Mouse (Mus musculus): ENCODE measurements around the gene Phf23.

Phf23 gene

DNA sequence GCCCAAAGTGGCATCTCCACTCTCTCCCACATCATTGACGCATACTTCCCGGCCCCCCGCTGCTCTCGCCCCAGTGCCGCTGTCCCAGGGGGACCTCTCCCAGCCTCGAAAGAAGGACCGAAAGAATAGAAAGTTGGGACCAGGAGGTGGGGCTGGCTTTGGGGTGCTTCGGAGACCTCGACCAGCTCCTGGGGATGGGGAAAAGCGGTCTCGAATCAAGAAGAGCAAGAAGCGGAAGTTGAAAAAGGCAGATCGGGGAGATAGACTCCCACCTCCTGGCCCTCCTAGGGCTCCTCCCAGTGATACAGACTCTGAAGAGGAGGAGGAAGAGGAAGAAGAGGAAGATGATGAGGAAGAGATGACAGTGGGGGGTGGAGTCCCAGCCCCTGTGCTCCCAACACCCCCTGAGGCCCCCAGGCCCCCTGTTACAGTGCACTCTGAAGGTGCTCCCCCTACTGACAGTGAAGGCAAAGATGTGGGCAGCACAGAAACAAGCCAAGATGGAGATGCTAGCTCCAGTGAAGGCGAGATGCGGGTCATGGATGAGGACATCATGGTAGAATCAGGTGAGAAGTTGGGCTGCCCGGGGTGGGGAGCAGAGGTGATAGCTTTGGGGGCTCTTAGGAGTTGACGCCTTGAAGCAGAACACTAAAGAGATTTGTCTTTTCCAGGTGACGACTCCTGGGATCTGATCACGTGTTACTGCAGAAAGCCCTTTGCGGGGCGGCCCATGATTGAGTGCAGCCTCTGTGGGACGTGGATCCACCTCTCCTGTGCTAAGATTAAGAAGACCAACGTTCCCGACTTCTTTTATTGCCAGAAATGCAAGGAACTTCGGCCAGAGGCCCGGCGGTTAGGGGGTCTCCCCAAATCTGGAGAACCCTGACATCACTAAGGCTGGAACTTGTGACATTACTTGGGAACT, 3.3 kb downstream of the Phf23 start:
- in situ Hi-C loops (cut with MboI, MseI): loop anchor here in 1 of 2 experiments (10.0 kb wide), 2 partner anchors 584 to 656 kb away; partner anchors contain the start of genes Eno3, Kdm6b and Pfn1

DNA sequence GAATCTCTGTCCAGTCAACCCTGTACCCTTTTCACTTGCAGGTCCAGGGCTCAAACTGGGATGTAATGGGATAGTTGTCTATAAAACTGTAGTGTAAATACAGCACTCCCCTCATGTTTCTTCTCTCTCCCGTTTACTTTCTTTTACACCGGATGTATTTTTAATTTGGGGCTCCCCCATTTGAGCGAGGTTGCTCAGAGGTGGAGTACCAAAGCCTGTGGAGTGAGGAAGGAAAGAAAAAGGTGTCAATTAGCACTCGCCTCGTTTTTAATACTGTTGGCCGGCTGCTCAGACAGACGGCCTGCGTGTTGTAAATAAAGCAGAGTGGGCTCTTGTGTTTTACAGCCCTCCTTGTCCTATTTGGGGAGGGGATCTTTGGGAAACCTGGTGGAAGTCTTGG, 4.1 kb downstream of the Phf23 start:
- in situ Hi-C loops (cut with MboI, MseI): loop anchor here in 1 of 2 experiments (10.0 kb wide), 2 partner anchors 585 to 655 kb away; partner anchors contain the start of genes Eno3, Kdm6b and Pfn1

DNA sequence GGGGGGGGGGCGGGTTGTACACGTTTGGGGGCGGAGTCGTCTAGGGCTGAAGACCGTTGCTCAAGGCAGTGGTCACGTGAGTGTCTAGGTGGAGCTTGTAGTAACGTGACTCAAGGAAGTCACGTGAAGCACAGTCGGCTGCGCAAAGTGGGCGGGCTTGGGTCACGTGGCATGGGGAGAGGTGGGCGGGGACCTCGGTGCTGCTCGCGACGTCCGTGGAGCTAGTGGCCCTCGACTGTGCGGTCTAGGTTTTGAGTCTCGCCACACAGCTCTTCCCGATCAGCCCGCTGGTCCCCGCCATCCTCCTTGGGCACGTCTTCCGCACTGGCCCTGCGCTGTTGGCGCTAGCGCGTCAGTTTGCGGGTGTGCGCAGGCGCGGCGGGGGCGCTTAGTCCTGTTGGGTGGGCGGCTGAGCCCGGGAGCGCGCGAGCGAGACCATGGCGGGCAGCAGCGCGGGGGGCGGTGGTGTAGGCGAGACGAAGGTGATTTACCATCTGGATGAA, 4.9 kb downstream of the Phf23 start, which contains the start of gene Dvl2:
Dvl2 (plus strand) TSS at position 200 of the 503 bp plus-strand sequence.
- in situ Hi-C loops (cut with MboI, MseI): no loop called here

DNA sequence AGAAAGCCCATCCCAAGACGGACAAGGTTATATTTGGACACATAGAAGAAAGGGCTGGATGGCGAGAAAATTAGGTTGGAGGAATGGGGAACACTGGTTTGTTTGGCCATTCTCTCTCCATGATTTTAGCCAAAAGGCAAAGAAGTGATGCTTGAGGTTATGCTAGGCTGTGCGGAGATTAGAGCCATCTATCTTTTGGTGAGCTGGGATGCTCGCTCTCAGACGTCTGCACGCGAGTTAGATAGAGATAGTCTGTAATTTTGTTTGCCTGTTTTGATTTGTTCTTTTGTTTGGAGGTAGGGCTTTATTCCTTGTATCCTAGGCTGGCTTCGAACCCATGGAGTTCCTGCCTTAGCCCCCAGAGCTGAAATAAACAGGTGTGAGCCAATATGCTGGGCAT, 5.6 kb downstream of the Phf23 start:
- in situ Hi-C loops (cut with MboI, MseI): no loop called here

DNA sequence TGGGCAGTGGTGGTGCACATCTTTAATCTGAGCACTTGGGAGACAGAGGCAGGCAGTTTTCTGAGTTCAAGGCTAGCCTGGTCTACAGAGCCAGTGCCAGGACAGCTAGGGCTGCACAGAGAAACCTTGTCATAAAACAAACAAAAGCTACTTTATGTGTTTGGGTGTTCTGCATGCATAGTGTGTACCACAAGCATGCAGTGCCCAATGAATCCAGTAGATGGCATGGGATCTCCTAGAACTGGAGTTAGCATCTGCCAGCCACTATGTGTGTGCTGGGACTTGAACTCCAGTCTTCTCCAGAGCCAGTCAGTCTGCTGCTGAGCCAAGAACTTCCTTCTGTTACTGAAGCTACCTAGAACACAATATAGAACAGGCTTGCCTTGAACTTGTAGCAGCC, 6.3 kb downstream of the Phf23 start:
- in situ Hi-C loops (cut with MboI, MseI): no loop called here

DNA sequence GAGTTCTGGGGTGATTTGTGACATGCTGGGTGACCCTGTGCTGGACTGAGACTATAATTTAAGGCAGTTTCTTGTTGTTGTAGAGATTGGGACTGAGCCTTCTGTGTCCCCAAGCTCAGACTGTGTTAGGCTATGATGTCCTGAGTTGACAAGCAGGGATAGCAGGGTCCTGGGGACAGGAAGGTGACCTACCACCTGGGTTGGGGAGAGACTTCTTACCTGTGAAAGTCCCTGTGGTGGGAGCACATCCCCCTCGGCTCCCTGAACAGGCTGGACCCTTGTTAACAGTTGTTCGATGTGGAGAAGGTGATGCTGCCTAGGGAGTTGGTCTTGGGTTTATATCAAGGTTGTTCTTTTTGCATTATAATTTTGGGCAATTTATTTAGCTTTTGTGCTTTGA, 6.9 kb downstream of the Phf23 start:
- in situ Hi-C loops (cut with MboI, MseI): no loop called here

DNA sequence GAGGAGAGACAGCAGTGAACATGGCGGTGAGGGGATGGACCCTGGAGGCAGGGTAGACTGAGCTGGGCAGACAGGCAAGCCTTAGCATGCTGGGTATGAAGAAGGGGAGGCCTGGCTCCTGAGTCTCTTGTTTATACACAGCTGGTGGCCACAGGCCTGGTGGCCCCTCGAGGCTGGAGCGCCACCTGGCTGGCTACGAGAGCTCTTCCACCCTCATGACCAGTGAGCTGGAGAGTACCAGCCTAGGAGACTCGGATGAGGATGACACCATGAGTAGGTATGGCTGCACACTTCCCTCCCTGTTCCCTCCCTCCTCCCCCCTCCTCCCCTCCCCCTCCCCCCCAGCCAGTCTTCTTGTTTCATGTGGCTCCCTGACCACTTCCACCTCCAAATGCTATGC, 9.9 kb downstream of the Phf23 start:
- in situ Hi-C loops (cut with MboI, MseI): no loop called here

DNA sequence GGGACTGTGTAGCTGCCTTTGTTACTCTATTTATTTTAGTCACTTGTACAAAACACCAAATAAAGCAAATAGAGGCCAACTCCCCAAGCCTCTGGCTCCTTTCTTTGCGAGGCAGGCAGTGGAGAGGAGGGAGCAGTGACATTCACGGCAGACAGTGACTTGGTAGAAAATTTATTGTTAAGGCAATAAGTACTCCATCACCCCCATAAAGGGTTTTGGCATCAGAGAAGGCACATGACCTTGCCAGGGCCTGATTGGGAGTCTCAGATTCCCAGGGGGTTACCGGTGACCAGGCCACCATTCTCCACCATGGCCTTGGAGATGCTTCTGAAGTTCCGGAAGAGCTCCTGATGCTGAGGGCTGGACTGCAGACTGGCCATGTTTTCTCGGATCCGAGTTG, 14.5 kb downstream of the Phf23 start:
- in situ Hi-C loops (cut with MboI, MseI): loop anchor here in 1 of 2 experiments (10.0 kb wide), 1 partner anchor 905 kb away; no protein-coding TSS in a partner anchor

DNA sequence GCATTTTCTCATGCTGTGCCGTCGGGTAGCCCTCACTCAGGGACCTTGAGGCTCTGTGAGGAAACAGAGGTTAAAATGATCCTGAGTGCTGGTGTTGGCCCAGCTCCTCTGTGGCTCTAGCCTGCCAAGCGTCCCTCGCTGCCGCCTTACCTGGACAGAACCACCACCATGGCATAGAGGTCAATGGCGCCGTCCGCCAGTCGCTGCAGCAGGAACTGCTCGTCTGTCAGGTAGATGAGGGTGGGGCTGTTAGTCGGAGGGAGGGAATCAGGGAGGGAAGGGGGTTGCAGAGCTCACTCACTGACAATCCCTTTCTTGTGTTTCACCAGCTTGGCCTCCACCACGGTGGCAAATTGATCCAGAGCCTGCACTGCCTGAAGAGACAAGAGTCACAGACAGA, 15.0 kb downstream of the Phf23 start:
- in situ Hi-C loops (cut with MboI, MseI): loop anchor here in 1 of 2 experiments (10.0 kb wide), 1 partner anchor 906 kb away; no protein-coding TSS in a partner anchor

DNA sequence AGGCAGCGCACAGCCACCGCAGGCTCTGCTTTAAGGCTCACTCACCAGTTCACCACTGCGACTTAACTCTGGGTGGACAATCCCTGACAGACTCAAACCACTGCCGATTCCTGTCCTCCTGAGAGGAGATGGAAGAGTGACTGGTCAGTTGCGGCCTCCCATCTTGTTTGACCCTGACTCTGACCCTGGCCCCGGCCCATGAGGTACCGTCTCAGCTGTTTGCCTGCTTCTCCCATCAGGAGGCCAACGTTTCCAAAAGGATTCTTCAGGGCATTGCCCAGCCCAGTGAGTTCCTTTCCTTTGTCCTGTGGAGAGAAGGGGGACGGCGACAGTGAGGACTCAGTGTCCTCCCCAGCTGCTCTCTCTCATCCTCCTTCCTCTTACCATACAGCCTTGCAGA, 15.4 kb downstream of the Phf23 start:
- in situ Hi-C loops (cut with MboI, MseI): loop anchor here in 1 of 2 experiments (10.0 kb wide), 1 partner anchor 906 kb away; no protein-coding TSS in a partner anchor

DNA sequence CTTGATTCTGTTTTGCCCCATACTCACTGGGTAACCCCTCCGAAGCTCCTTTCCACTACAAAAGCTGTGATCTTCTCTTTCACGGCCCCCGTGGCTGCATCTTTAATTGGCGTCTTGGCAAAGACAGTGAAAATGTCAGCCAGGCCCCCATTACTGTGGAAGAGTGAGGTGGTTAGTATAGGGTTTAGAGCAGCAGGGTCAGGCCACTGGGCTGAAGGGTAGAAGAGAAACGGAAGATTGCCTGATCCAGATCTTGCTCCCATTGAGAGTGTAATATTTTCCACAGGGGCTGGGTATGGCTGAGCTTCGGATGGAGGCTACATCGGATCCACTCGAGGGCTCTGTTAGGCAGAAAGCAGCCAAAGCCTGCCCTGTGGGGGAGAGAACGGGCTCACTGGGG, 17.4 kb downstream of the Phf23 start:
- in situ Hi-C loops (cut with MboI, MseI): loop anchor here in 1 of 2 experiments (10.0 kb wide), 1 partner anchor 908 kb away; no protein-coding TSS in a partner anchor

DNA sequence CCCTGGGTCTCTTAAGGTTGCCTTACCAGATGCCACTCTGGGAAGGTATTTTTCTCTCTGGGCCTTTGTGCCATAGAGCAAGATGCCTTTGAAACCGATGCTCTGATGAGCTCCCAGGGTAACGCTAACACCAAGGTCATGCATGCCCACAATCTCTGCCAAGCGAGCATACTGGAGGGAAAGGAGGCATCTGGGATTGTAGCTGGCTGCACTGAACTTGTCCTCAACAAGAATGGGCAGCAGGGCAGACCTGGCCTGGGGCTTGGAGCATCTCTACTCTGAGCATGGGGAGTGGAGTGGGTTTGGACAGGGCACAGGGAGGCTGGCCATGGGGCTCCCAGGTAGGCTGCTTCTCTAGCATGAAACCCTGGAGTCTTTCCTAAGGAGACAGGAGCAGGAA, 17.8 kb downstream of the Phf23 start:
- in situ Hi-C loops (cut with MboI, MseI): loop anchor here in 1 of 2 experiments (10.0 kb wide), 1 partner anchor 909 kb away; no protein-coding TSS in a partner anchor

DNA sequence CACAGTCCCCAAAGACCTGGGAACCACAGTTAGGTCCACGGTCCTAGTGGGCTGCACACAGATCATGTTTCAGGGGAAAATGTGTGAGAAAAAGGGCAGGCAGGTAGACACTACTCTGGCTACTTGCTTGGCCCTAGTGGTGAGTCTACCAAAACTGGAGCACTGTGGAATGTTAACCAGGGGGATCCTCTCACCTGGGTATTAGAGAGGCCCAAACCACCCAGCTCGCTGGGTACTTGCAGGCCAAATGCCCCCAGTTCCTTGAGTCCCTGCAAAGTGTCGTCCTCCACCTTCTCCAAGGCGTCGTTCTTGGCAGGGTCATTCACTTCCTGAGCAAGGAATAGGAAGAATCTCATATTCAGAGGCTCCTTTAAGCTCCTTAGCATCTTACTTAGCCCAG, 18.5 kb downstream of the Phf23 start:
- in situ Hi-C loops (cut with MboI, MseI): loop anchor here in 1 of 2 experiments (10.0 kb wide), 1 partner anchor 909 kb away; no protein-coding TSS in a partner anchor

DNA sequence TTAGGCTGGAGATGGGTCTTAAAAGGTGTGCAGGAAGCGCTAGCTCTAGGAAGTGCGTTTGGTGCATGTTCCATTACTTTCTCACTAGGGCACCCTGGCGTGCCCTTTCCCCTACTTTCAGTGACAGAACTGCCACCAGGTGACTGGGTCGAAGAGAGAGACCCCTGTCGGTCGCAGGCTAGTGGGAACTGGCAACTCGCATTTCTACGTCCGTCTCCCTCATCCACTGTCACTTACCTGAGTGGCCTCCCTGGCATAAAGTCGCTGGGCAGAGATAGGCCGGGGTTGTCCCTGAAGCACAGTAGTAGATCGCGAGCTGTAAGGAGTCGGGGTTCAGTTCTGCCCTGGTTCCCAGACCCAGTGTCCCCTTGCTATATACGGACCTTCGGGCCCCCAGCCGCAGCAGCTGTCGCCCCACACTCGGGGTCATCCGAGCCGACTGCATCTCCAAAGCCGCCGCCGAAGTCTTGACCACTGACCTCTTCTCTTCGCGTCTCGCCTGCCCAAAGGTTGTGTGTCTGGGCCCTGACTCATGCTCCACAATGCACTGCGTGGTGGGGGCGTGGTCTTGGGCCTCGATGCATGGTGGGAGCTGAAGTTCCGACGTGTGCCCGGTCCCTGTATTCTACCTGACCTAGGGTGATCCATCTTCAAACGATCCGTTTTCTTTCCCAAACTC, 19.4 kb downstream of the Phf23 start, which contains the start of gene Acadvl:
Acadvl (minus strand) TSS at position 532 of the 679 bp plus-strand sequence.
- in situ Hi-C loops (cut with MboI, MseI): loop anchor here in 1 of 2 experiments (10.0 kb wide), 1 partner anchor 910 kb away; no protein-coding TSS in a partner anchor

DNA sequence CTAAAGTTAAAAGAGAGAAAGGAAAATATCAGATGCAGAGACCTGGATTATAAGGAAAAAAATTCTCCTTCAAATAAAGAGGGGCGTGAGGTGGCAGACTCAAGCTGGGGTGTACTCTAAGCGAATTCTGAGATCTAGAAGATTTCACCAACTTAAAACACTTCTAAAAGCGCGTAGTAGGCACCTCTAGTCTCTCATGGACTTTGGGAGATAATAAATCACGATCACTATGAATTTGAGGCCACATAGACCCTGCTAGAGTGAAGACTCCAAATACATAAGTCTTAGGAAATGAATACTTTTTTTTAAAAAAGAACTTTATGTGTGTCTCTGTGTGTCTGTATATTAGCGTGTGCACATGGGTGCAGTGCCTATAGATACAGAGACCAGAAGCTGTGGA, 20.1 kb downstream of the Phf23 start:
- in situ Hi-C loops (cut with MboI, MseI): loop anchor here in 1 of 2 experiments (10.0 kb wide), 1 partner anchor 911 kb away; no protein-coding TSS in a partner anchor

DNA sequence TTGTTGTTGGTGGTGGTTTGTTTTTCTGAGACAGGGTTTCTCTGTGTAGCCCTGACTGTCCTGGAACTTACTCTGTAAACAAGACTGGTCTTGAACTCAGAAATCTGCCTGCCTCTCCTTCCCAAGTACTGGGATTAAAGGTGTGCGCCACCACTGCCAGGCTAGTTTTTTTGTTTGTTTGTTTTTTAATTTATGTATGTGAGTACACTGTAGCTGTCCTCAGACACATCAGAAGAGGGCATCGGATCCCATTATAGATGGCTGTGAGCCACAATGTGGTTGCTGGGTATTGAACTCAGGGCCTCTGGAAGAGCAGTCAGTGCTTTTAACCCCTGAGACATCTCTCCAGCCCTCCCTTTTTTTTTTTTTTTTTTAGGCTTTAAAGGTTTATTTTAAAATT, 20.6 kb downstream of the Phf23 start:
- in situ Hi-C loops (cut with MboI, MseI): loop anchor here in 1 of 2 experiments (10.0 kb wide), 1 partner anchor 911 kb away; no protein-coding TSS in a partner anchor

DNA sequence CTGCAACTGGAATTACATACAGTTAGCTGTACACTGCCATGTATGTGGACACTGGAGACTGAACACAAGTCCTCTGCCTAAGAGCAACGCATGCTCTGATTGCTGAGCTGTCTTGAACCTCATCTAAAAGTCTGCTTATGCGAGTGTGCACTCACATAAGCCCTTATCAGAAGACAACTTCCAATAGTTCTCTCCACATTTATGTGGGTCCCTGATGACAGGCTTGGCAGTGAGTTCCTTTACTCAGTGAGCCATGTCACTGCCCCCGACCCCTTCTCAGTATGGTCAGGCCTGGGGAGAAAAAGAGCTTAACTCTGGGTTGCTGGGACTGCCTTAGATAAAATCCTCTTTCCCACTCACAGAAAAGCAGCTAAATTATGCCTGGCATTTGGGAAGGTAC, 21.1 kb downstream of the Phf23 start, which contains the start of gene Dlg4:
Dlg4 (plus strand) TSS at position 274 of the 400 bp plus-strand sequence.
- in situ Hi-C loops (cut with MboI, MseI): loop anchor here in 1 of 2 experiments (10.0 kb wide), 1 partner anchor 912 kb away; no protein-coding TSS in a partner anchor

DNA sequence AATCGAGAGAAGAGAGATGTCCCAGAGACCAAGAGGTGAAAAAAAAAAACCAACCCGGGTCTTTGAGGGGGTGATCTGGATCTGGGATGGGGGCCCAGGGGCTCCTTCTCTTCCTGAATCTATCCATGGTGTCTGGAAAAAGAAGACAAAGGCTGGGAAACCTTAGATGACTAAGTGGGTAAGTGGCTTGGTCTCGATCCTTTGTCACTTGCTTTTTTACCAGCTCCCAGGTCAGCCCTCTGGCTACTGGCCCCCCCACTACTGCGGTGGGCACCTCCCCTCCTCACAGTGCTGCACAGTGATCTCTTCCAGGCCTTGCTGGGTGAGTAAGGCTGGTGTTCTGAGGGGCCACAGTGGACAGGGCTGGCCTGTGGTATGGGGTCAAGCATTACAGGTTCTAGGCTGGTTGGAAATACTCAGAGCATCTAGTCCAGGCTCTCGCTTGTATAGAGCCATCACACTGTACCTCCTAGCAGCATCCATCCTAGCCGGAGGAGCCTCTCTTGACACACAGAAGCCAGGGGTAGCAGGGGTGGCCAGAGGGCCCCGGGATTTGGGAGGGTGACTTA, 21.7 kb downstream of the Phf23 start:
- in situ Hi-C loops (cut with MboI, MseI): loop anchor here in 1 of 2 experiments (10.0 kb wide), 1 partner anchor 912 kb away; no protein-coding TSS in a partner anchor

DNA sequence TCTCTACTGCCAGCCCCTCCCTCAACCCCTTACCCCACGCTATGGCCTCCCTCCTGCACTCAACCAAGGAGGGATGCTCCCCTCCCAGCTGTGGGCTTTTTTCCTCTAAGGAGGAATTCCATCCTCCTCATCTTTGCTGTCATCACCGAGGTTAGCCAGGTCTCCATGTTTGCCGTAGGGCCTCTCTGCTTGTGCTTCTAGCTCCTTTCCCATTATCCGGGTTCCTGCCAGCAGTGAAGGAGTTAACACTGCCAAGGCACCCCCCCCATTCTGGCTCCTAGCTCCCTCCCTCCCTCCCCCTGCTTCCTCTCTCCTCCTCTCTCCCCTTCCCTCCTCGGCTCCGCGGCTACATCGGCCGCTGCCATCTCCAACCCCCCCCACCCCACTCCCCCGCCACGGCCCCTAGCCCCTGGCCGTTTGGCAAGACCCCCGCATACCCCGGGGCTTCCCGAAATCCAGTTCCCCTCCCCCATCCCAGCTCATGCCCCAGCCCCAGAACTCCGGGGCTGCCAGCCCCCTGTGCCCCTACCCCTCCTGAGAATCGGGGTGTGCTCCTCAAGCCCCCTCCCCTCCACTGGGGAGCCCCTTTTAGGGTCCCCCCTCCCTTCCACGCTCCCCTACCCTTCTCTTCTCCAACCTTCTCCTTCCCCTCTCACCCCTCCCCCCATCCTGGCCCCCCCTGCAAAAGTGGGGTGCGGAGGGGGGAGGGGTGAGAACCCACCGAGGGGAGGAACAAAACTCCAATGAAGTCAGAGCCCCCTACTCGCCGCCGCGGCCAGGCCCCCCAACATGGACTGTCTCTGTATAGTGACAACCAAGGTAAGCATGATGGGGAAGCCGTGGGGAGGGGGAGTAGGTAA, 22.8 kb downstream of the Phf23 start:
- in situ Hi-C loops (cut with MboI, MseI): loop anchor here in 1 of 2 experiments (10.0 kb wide), 1 partner anchor 914 kb away; no protein-coding TSS in a partner anchor
